Mouse (Mus musculus) MEL (cell line): ENCODE measurements around the gene Wnt9a.

Experiments used
- CTCF ChIP-seq, 3 experiments: IDR thresholded peaks in 2 of 3; conservative IDR thresholded peaks in 1 of 3; 2 replicates each; pipeline ENCODE4 v1.5.1; 2011 to 2012; ENCODE audit warnings: low read length in 3 of 3, low read depth in 2 of 3, mild to moderate bottlenecking in 2 of 3, improper control_type of control experiment in 1 of 3, inconsistent platforms in 1 of 3, mixed read lengths in 1 of 3, moderate library complexity in 1 of 3; ENCODE audit not compliant: control insufficient read depth in 1 of 3, insufficient read depth in 1 of 3, poor library complexity in 1 of 3, severe bottlenecking in 1 of 3
- MXI1 ChIP-seq: IDR thresholded peaks from 2 replicates; pipeline ENCODE4 v1.6.1; 2011; ENCODE audit warnings: mild to moderate bottlenecking, low read depth, low read length, improper control_type of control experiment
- NRF1 ChIP-seq: IDR thresholded peaks from 2 replicates; pipeline ENCODE4 v1.6.1; 2014; ENCODE audit warnings: low read depth, mild to moderate bottlenecking, inconsistent platforms, low read length, improper control_type of control experiment, moderate library complexity; ENCODE audit not compliant: poor library complexity, insufficient read depth, severe bottlenecking
- POLR2A ChIP-seq, 2 experiments: IDR thresholded peaks; 2 replicates each; pipeline ENCODE4 v1.6.1; 2011 to 2012; ENCODE audit warnings: low read length in 2 of 2, mild to moderate bottlenecking in 2 of 2, control low read depth in 1 of 2, improper control_type of control experiment in 1 of 2, low read depth in 1 of 2, moderate library complexity in 1 of 2; ENCODE audit not compliant: control insufficient read depth in 1 of 2, insufficient read depth in 1 of 2, poor library complexity in 1 of 2
- RCOR1 ChIP-seq: IDR thresholded peaks from 2 replicates; pipeline ENCODE4 v1.6.1; 2012; ENCODE audit warnings: low read depth, mild to moderate bottlenecking, inconsistent platforms, low read length, improper control_type of control experiment
- TAL1 ChIP-seq: IDR thresholded peaks from 2 replicates; pipeline ENCODE4 v1.6.1; 2012; ENCODE audit warnings: mild to moderate bottlenecking, inconsistent platforms, low read length, moderate library complexity, mixed read lengths
- ZNF384 ChIP-seq: IDR thresholded peaks from 2 replicates; pipeline ENCODE4 v1.6.1; 2012; ENCODE audit warnings: low read depth, mild to moderate bottlenecking, inconsistent platforms, low read length, improper control_type of control experiment

DNA sequence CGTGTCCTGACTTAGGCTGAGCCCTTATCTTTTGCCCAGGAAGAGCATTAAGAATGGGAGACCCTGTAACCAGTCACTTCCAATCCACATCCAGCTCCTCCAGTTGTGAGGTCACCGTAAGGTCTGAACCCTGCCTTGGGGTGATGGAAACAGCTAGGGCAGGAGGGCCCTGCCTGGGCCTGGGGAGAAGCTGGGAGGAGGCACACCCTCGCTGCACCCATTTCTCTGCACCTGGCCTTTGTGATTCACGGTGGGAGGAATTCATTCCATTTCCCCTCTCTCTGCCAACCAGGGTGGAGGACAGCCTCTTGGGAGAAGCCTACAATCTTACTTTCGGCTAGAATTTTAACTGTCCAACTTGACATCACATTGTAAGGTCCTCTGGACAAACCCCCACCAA, 24.6 kb upstream of the Wnt9a start:
- no peak for TF ChIP-seq POLR2A (IDR thresholded peaks at IDR 0.05; ENCODE audit: control insufficient read depth in 1 of 2, insufficient read depth in 1 of 2, low read depth in 1 of 2, low read length in 2 of 2, poor library complexity in 1 of 2)
- TF ChIP-seq CTCF (IDR thresholded peaks at IDR 0.05 in 2 of 3, conservative IDR thresholded peaks at IDR 0.05 in 1 of 3; ENCODE audit: control insufficient read depth in 1 of 3, insufficient read depth in 1 of 3, low read depth in 2 of 3, low read length in 3 of 3, poor library complexity in 1 of 3, severe bottlenecking in 1 of 3): no peak
- no peak for TF ChIP-seq NRF1
- no peak for TF ChIP-seq ZNF384
- TF ChIP-seq MXI1: no peak
- TF ChIP-seq TAL1: no peak
- no peak for TF ChIP-seq RCOR1
